Mouse (Mus musculus): Measurements from ENCODE around the gene Ythdf2.

GRCm38 (mm10) chr4:132178630-132179059 lies 33.5 kb downstream of the Ythdf2 start:
- no peak for TF ChIP-seq CTCF (IDR thresholded peaks at IDR 0.05; ENCODE audit: insufficient read depth, low read depth, low read length)
- TF ChIP-seq POLR2A (IDR thresholded peaks at IDR 0.05; ENCODE audit: insufficient read depth, low read depth, low read length) = no peak
